Mouse (Mus musculus): ENCODE results near the gene Treml1. TPM values are rescaled to one million over a fixed set of nuclear protein-coding genes. Genes with fewer than 3 reads are reported as not detected.
"Not testable (repeated sequence)": the region's sequence is repeated elsewhere in the genome, so short reads cannot be mapped to it uniquely, and the experiment has no call there.

Treml1 gene
- polyA plus RNA-seq (2016; fragmentation: Nextera tagmentation; extraction: Ambion mirVana), result 2.0 and 2.7 TPM in 2 replicates

- Histone ChIP-seq H3K4me3 (no peak within 1 kb of the TSS), H3K9me3 (replicated peaks) (no peaks in the 10 kb centered on the region), H3K27me3 (ENCODE audit: low read depth, poor library complexity, severe bottlenecking) (no peaks in the 10 kb centered on the region), H3K36me3 (no peaks in the 10 kb centered on the region), H3K4me1 (no peaks in the 10 kb centered on the region), H3K27ac (replicated peaks) (no peak within 1 kb of the TSS)
- 89% methylated on average over 7 of the region's 7 CpGs for WGBS
- DNase-seq (ENCODE audit: low spot score), result no peak
These were observed at the start of gene Treml1 for GRCm38 (mm10) chr17:48359616-48360015. Gene Treml1, plus strand, starts transcription at chr17:48359916.

DNA sequence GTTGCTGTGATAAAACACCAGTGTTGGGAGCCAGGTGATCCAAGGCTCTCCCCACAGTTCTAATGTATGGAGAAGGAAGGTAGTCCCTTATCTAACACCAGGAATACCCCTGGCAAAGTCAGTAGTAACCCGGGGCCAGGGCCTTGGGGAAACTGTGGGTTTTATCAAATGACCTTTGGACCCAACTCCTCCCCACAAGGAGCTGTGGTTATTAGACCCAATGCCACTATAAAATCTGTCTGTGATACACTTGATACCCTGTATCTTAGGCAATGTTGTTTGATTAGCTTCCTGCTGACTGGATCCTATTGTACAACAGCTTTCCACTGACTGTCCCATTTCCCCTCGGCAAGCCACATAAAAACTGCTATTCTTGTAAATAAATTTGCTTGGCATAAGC is 47.6 kb upstream of the Treml1 start:
- no peaks in the 10 kb centered on the region for H3K4me1 ChIP-seq
- DNase-seq (ENCODE audit: low spot score), result no peak
- H3K36me3 ChIP-seq, result no peaks in the 10 kb centered on the region
- 88% methylated on average over 2 of the region's 2 CpGs for WGBS
- no peak overlapping the region for H3K4me3 ChIP-seq
- no peaks in the 10 kb centered on the region for H3K9me3 ChIP-seq (replicated peaks)
- H3K27me3 ChIP-seq (ENCODE audit: low read depth, poor library complexity, severe bottlenecking), result no peaks in the 10 kb centered on the region
- H3K27ac ChIP-seq (replicated peaks), result no peak overlapping the region

DNA sequence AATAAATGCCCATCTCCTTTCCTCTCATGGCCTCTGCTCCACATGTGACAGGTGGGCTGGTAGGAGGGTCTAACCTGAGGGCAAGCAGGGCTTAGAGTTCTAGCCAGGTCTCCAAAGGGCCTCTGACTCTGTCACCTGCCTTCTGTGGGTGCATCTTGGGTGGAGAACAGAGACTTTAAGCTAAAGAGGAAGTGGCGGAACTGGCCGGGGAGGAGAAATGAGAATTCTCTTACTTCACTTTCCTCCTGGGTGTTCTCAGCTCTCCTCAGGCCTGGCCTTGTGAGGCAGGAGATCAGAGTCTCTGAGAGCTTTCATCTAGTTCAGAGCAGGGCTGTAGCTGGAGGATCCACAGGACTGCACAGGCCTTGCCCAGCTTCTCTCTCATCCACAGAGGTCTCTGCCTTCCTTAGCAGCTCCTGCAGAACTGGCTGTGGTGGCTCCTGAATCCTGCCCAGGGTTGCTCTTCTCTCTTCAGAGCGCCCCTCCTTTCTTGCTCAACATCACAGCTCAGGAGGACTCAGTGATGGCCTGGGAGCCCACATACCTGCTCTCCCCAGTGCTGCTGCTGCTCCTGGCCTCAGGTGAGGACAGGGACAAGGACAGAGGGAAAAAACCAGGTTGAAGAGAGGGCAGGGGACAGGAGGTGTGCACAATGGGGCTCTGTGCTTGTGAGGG is 43.7 kb upstream of the Treml1 start, which contains the start of gene B430306N03Rik:
Gene B430306N03Rik, plus strand, starts transcription at position 237 of the 675 bp plus-strand sequence.
- 92% methylated on average over 3 of the region's 3 CpGs for WGBS
- not testable (repeated sequence) for H3K36me3 ChIP-seq; H3K27ac ChIP-seq (replicated peaks); DNase-seq (ENCODE audit: low spot score); H3K4me3 ChIP-seq; H3K27me3 ChIP-seq (ENCODE audit: low read depth, poor library complexity, severe bottlenecking); H3K9me3 ChIP-seq (replicated peaks); H3K4me1 ChIP-seq

DNA sequence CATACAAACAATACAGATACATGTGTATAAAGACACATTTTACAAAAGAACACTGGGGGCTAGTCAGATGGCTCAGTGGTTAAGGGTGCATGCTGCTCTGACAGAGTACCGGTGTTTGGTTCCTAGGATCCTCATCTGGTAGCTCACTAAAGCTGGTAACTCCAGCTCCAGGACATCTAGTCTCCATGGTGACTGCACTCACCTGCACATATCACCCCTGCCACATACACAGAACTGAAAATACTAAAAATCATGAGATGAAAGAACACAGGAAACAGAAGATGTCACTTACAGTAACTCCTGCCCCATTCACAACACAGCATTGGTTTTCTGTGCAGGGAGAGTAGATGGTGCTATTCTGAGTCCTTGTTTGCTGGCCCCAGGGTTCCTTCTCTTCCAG is 41.0 kb upstream of the Treml1 start:
- H3K36me3 ChIP-seq, result no peaks in the 10 kb centered on the region
- H3K4me1 ChIP-seq, result no peaks in the 10 kb centered on the region
- no peak overlapping the region for H3K4me3 ChIP-seq
- no peaks in the 10 kb centered on the region for H3K9me3 ChIP-seq (replicated peaks)
- no peak overlapping the region for H3K27ac ChIP-seq (replicated peaks)
- 95% methylated on average over 1 of the region's 1 CpGs for WGBS
- H3K27me3 ChIP-seq (ENCODE audit: low read depth, poor library complexity, severe bottlenecking), result no peaks in the 10 kb centered on the region
- no peak for DNase-seq (ENCODE audit: low spot score)

DNA sequence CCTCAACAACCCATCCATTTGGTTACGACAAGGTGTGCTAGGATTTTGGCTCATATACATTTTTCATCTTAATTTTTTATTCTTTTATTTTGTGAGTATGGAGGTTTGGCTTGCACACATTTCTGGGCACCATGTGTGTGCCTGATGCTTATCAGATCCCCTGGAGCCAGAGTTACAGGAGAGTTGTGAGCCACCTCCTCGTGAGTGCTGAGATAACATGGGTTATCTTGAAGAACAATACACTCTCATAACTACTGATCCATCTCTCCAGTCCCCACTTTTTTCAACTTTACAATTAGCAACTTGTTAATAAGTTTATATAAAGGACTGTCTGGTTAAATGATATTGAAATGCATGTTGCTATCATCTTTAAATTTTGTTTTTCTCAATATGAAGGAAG is 38.4 kb upstream of the Treml1 start:
- Histone ChIP-seq H3K27ac (replicated peaks) (no peak overlapping the region), H3K4me1 (no peaks in the 10 kb centered on the region), H3K36me3 (no peaks in the 10 kb centered on the region), H3K9me3 (replicated peaks) (no peaks in the 10 kb centered on the region), H3K27me3 (ENCODE audit: low read depth, poor library complexity, severe bottlenecking) (no peaks in the 10 kb centered on the region), H3K4me3 (no peak overlapping the region)
- DNase-seq (ENCODE audit: low spot score), result no peak
- WGBS, result 85% methylated on average over 2 of the region's 2 CpGs

DNA sequence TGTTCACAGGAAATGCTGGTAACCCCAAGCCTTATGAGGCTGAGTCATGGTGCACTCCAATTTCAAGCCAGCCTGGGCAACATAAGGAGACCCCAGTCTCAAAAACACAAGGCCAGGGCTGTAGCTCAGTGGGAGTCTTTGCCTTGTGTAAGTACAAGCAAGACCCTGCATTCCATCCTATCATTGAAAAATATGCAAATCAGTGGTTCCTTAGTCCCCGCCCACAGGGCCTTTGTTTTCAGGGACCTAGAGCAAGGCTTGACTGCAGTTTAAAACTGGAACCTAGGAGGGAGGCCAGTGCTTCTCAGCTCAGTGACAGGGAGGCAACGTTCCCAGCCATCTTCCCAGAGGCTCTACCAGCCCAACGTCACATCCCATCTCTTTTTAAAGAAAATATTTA is 36.5 kb upstream of the Treml1 start:
- 73% methylated on average over 3 of the region's 3 CpGs for WGBS
- H3K4me3 ChIP-seq, result no peak overlapping the region
- H3K27ac ChIP-seq (replicated peaks), result no peak overlapping the region
- DNase-seq (ENCODE audit: low spot score), result no peak
- H3K27me3 ChIP-seq (ENCODE audit: low read depth, poor library complexity, severe bottlenecking), result no peaks in the 10 kb centered on the region
- no peaks in the 10 kb centered on the region for H3K36me3 ChIP-seq
- H3K4me1 ChIP-seq, result no peaks in the 10 kb centered on the region; the same call in 1 of the 2 replicates
- H3K9me3 ChIP-seq (replicated peaks), result no peaks in the 10 kb centered on the region

- H3K27me3 ChIP-seq (ENCODE audit: low read depth, poor library complexity, severe bottlenecking), result no peaks in the 10 kb centered on the region
- H3K4me3 ChIP-seq, result no peak overlapping the region
- H3K27ac ChIP-seq (replicated peaks), result no peak overlapping the region
- H3K9me3 ChIP-seq (replicated peaks), result no peaks in the 10 kb centered on the region
- 90% methylated on average over 5 of the region's 5 CpGs for WGBS
- DNase-seq (ENCODE audit: low spot score), result no peak
- H3K36me3 ChIP-seq, result no peaks in the 10 kb centered on the region
- no peaks in the 10 kb centered on the region; the same call in 1 of the 2 replicates for H3K4me1 ChIP-seq
These were observed 35.5 kb upstream of the Treml1 start for GRCm38 (mm10) chr17:48324258-48324657.

- DNase-seq (ENCODE audit: low spot score), result no peak
- H3K27ac ChIP-seq (replicated peaks), result no peak overlapping the region
- H3K36me3 ChIP-seq, result no peaks in the 10 kb centered on the region
- H3K4me3 ChIP-seq, result no peak overlapping the region
- WGBS, result 91% methylated on average over 6 of the region's 6 CpGs
- no peaks in the 10 kb centered on the region; the same call in 1 of the 2 replicates for H3K4me1 ChIP-seq
- no peaks in the 10 kb centered on the region for H3K27me3 ChIP-seq (ENCODE audit: low read depth, poor library complexity, severe bottlenecking)
- H3K9me3 ChIP-seq (replicated peaks), result no peaks in the 10 kb centered on the region
These were observed 34.6 kb upstream of the Treml1 start for GRCm38 (mm10) chr17:48325093-48325492.

GRCm38 (mm10) chr17:48325638-48326037 is 34.1 kb upstream of the Treml1 start:
- 92% methylated on average over 11 of the region's 11 CpGs for WGBS
- H3K4me1 ChIP-seq, result no peaks in the 10 kb centered on the region; the same call in 1 of the 2 replicates
- no peaks in the 10 kb centered on the region for H3K9me3 ChIP-seq (replicated peaks)
- no peak for DNase-seq (ENCODE audit: low spot score)
- no peak overlapping the region for H3K4me3 ChIP-seq
- H3K36me3 ChIP-seq, result no peaks in the 10 kb centered on the region
- no peak overlapping the region for H3K27ac ChIP-seq (replicated peaks)
- no peaks in the 10 kb centered on the region for H3K27me3 ChIP-seq (ENCODE audit: low read depth, poor library complexity, severe bottlenecking)

- no peaks in the 10 kb centered on the region for H3K36me3 ChIP-seq
- no peaks in the 10 kb centered on the region; the same call in 1 of the 2 replicates for H3K4me1 ChIP-seq
- 89% methylated on average over 4 of the region's 4 CpGs for WGBS
- H3K4me3 ChIP-seq, result no peak overlapping the region
- no peak overlapping the region for H3K27ac ChIP-seq (replicated peaks)
- no peaks in the 10 kb centered on the region for H3K9me3 ChIP-seq (replicated peaks)
- DNase-seq (ENCODE audit: low spot score), result no peak
- no peaks in the 10 kb centered on the region for H3K27me3 ChIP-seq (ENCODE audit: low read depth, poor library complexity, severe bottlenecking)
These were observed 33.1 kb upstream of the Treml1 start for GRCm38 (mm10) chr17:48326656-48327055.

- no peaks in the 10 kb centered on the region for H3K9me3 ChIP-seq (replicated peaks)
- WGBS, result 94% methylated on average over 2 of the region's 2 CpGs
- H3K27me3 ChIP-seq (ENCODE audit: low read depth, poor library complexity, severe bottlenecking), result no peaks in the 10 kb centered on the region
- no peaks in the 10 kb centered on the region; the same call in 1 of the 2 replicates for H3K4me1 ChIP-seq
- no peak for DNase-seq (ENCODE audit: low spot score)
- no peaks in the 10 kb centered on the region for H3K36me3 ChIP-seq
- H3K27ac ChIP-seq (replicated peaks), result no peak overlapping the region
- H3K4me3 ChIP-seq, result no peak overlapping the region
These were observed 27.2 kb upstream of the Treml1 start for GRCm38 (mm10) chr17:48332524-48332923.

- Histone ChIP-seq H3K36me3 (no peaks in the 10 kb centered on the region), H3K4me1 (no peaks in the 10 kb centered on the region), H3K9me3 (replicated peaks) (no peaks in the 10 kb centered on the region), H3K4me3 (no peak overlapping the region), H3K27ac (replicated peaks) (no peak overlapping the region), H3K27me3 (ENCODE audit: low read depth, poor library complexity, severe bottlenecking) (no peaks in the 10 kb centered on the region)
- no peak for DNase-seq (ENCODE audit: low spot score)
- 85% methylated on average over 4 of the region's 4 CpGs for WGBS
These were observed 25.5 kb upstream of the Treml1 start for GRCm38 (mm10) chr17:48334186-48334585.

DNA sequence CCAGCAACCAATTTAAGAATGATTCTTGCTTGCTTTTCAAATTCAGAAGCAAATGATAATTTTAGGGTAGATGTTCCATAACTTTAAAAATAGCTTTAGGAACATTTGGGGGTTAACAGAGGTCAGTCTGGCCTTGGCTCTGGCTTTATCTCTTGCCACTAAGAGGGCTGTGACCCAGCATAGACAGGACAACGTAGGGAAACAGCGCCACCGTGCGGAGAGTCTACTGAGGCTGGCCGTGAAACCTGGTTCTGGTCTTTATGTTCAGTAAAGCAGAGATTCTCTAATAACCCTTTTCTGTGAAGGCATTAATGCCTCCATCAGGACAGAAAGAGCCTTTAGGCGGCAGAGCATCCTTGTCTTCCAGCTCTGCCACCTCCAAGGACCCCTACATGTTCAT is 22.9 kb upstream of the Treml1 start:
- Histone ChIP-seq H3K27ac (replicated peaks) (no peak overlapping the region), H3K4me3 (no peak overlapping the region), H3K9me3 (replicated peaks) (no peaks in the 10 kb centered on the region), H3K4me1 (no peaks in the 10 kb centered on the region), H3K36me3 (no peaks in the 10 kb centered on the region), H3K27me3 (ENCODE audit: low read depth, poor library complexity, severe bottlenecking) (no peaks in the 10 kb centered on the region)
- DNase-seq (ENCODE audit: low spot score), result peak; percentile 80
- under 1% methylated on average over 6 of the region's 6 CpGs for WGBS

Measured in midbrain, embryonic 10.5 days (tissue).